Comparison of ENCODE assay signal across 10 mouse cellular contexts in genomic region chr6:85159092-85159760, GRCm38 (mm10). TPM values are rescaled to one million over a fixed set of nuclear protein-coding genes. Genes with fewer than 3 reads are reported as not detected.
A peak's percentile ranks its signal among the peaks of the same experiment; 100 is the strongest.
DNase-seq lines count a peak whose midpoint lies in the region; ATAC-seq and TF ChIP-seq lines count a peak whose summit lies in the region.
"Not testable (repeated sequence)": the region's sequence is repeated elsewhere in the genome, so short reads cannot be mapped to it uniquely, and the experiment has no call there.
"Had no signal": no experiment of that assay in that cellular context is flagged by ENCODE, and none has a peak within 500 bp of the region (broad histone marks: within the 10 kb centered on the region; RNA-seq: fewer than 3 reads in every experiment).

No protein-coding gene starts in this region.

- peak; percentile 62 for ATAC-seq in forebrain, embryonic 16.5 days
- peak; percentile 54 for ATAC-seq in hindbrain, embryonic 14.5 days (ENCODE audit: low FRiP score)

- H3K79me2 ChIP-seq in MEL (ENCODE audit: control insufficient read depth, insufficient read depth, low read length, poor library complexity), result not testable (repeated sequence)

- TF ChIP-seq CTCF in MEL (IDR thresholded peaks at IDR 0.05 in 2 of 3, conservative IDR thresholded peaks at IDR 0.05 in 1 of 3; ENCODE audit: control insufficient read depth in 1 of 3, insufficient read depth in 1 of 3, low read depth in 2 of 3, low read length in 3 of 3, poor library complexity in 1 of 3, severe bottlenecking in 1 of 3), result peak; percentile 56 to 84 (median 64); a peak in 5 of 6 replicates

- H3K4me2 ChIP-seq in forebrain, embryonic 16.5 days (ENCODE audit: low read length); hindbrain, embryonic 14.5 days (replicated peaks): not testable (repeated sequence)

- not testable (repeated sequence) for TF ChIP-seq POLR2A in MEL (IDR thresholded peaks at IDR 0.05; ENCODE audit: control insufficient read depth in 1 of 2, insufficient read depth in 1 of 2, low read depth in 1 of 2, low read length in 2 of 2, poor library complexity in 1 of 2)

- not testable (repeated sequence) for H3K4me3 ChIP-seq in MEL (ENCODE audit: control insufficient read depth in 1 of 2, insufficient read depth in 1 of 2, low read depth in 2 of 2, low read length in 2 of 2); forebrain, embryonic 16.5 days (replicated peaks; ENCODE audit: low read length); hindbrain, embryonic 14.5 days (replicated peaks; ENCODE audit: low read length)

- peaks cover 5 to 15% of the 10 kb centered on the region in 2 experiments for H3K27me3 ChIP-seq in MEL (ENCODE audit: control insufficient read depth in 1 of 2, insufficient read depth in 2 of 2, low read length in 2 of 2)
- H3K27me3 ChIP-seq in forebrain, embryonic 16.5 days (replicated peaks; ENCODE audit: control insufficient read depth, insufficient read depth, low read length); hindbrain, embryonic 14.5 days (ENCODE audit: control insufficient read depth, insufficient read depth, low read length): not testable (repeated sequence)

- TF ChIP-seq RAD21 in MEL (IDR thresholded peaks at IDR 0.05; ENCODE audit: low read depth, low read length), result peak; percentile 43

- TF ChIP-seq EP300 in MEL (IDR thresholded peaks at IDR 0.05; ENCODE audit: low read depth in 1 of 2, low read length in 2 of 2), result not testable (repeated sequence)

- DNase-seq in MEL (ENCODE audit: low read depth, low spot score), result peak; percentile 75
- peak; percentile 48 for DNase-seq in cerebellum, adult 8-10 months
- peak; percentile 66 for DNase-seq in hindbrain, embryonic 14.5 days (ENCODE audit: low spot score)
- DNase-seq in layer of hippocampus, postnatal 10 days (ENCODE audit: low spot score in 2 of 2), result peak; percentile 72 to 79
- peak; percentile 57 for DNase-seq in lung, postnatal 14 days
- peak; percentile 73 for DNase-seq in retina, embryonic 14.5 days (ENCODE audit: low spot score)
- peak; percentile 34 to 37 for DNase-seq in thymus, postnatal 36 days

- WGBS in forebrain, embryonic 16.5 days, result 10% methylated on average over 6 of the region's 6 CpGs
- WGBS in hindbrain, embryonic 14.5 days, result 20% methylated on average over 6 of the region's 6 CpGs

- H3K36me3 ChIP-seq in MEL (ENCODE audit: control insufficient read depth in 1 of 2, insufficient read depth in 2 of 2, low read length in 2 of 2); forebrain, embryonic 16.5 days (ENCODE audit: control insufficient read depth, insufficient read depth); hindbrain, embryonic 14.5 days (replicated peaks; ENCODE audit: control insufficient read depth, insufficient read depth): not testable (repeated sequence)

- H3K27ac ChIP-seq in MEL (ENCODE audit: control insufficient read depth, low read depth, low read length); forebrain, embryonic 16.5 days (ENCODE audit: low read length); hindbrain, embryonic 14.5 days: not testable (repeated sequence)

- not testable (repeated sequence) for H3K9ac ChIP-seq in MEL (ENCODE audit: control insufficient read depth, low read depth, low read length, poor library complexity, severe bottlenecking); forebrain, embryonic 16.5 days (replicated peaks; ENCODE audit: low read depth, low read length); hindbrain, embryonic 14.5 days

- not testable (repeated sequence) for H3K4me1 ChIP-seq in MEL (ENCODE audit: control insufficient read depth in 1 of 2, insufficient read depth in 2 of 2, low read length in 2 of 2); hindbrain, embryonic 14.5 days (replicated peaks; ENCODE audit: control insufficient read depth, insufficient read depth, low read length)
- peaks cover 11% of the 10 kb centered on the region for H3K4me1 ChIP-seq in forebrain, embryonic 16.5 days (replicated peaks; ENCODE audit: control insufficient read depth, insufficient read depth, low read length)

- not testable (repeated sequence) for H3K9me3 ChIP-seq in MEL (replicated peaks; ENCODE audit: insufficient read depth, low read length); forebrain, embryonic 16.5 days (ENCODE audit: control insufficient read depth, low read length); hindbrain, embryonic 14.5 days (ENCODE audit: control insufficient read depth, low read length)

TF ChIP-seq in MEL, 35 proteins besides CTCF, POLR2A, EP300 and RAD21:
- peak; percentile 53 for TF ChIP-seq SMC3 (IDR thresholded peaks at IDR 0.05; ENCODE audit: low read depth, low read length)

RNA-seq across cellular contexts. Expression of gene Spr, which starts 21.7 kb away (rescaled TPM):
- total RNA-seq in MEL (2012; rRNA removed), result 87.4 and 102 TPM in 2 replicates
- polyA plus RNA-seq in MEL (2012; ENCODE audit: insufficient read depth in 1 of 2, insufficient read length in 2 of 2, low read depth in 1 of 2, low replicate concordance in 2 of 2, missing spikeins in 1 of 2), result 100 to 1,000 TPM in 1 of 2 experiments, not detected in 1; 103 TPM
- 31.9 and 32.6 TPM in 2 replicates for polyA plus RNA-seq in forebrain, embryonic 16.5 days (2015; fragmentation: Nextera tagmentation; extraction: Ambion mirVana)
- 38.2 and 42.7 TPM in 2 replicates for polyA plus RNA-seq in hindbrain, embryonic 14.5 days (2014; fragmentation: Nextera tagmentation; extraction: Ambion mirVana)
- total RNA-seq in layer of hippocampus, postnatal 10 days (2021), result 10 to 100 TPM; 52.0 to 53.8 TPM

RNA-seq across cellular contexts. Expression of gene Emx1, which starts 28.0 kb away (rescaled TPM):
- not detected in 2 replicates for total RNA-seq in MEL (2012; rRNA removed)
- polyA plus RNA-seq in MEL (2012; ENCODE audit: insufficient read depth in 1 of 2, insufficient read length in 2 of 2, low read depth in 1 of 2, low replicate concordance in 2 of 2, missing spikeins in 1 of 2), result not detected
- polyA plus RNA-seq in forebrain, embryonic 16.5 days (2015; fragmentation: Nextera tagmentation; extraction: Ambion mirVana), result 57.5 and 59.7 TPM in 2 replicates
- not detected in 2 replicates for polyA plus RNA-seq in hindbrain, embryonic 14.5 days (2014; fragmentation: Nextera tagmentation; extraction: Ambion mirVana)
- total RNA-seq in layer of hippocampus, postnatal 10 days (2021), result 10 to 100 TPM; 22.1 to 23.1 TPM
- total RNA-seq: heart, postnatal 25 days; neutrophil, adult 5-6 weeks had no signal

Comparison
In these comparisons a context has a peak if more than half of its experiments do, and no peak if none do; other contexts are left out.
1. RNA of gene Emx1, which starts 28.0 kb away (polyA plus RNA-seq): 57.5 to 59.7 TPM in forebrain, embryonic 16.5 days; not detected in MEL and not detected in hindbrain, embryonic 14.5 days; every median in the first group is over 10 times any median in the second.
2. Peak in every context shown above with its lines, with median percentiles within 50 percentile points of each other: DNase-seq.